Mouse (Mus musculus): ENCODE data around the gene Abca1. TPM values are rescaled to one million over a fixed set of nuclear protein-coding genes. Genes with fewer than 3 reads are reported as not detected.

Gene Abca1
- polyA plus RNA-seq, 1 experiment from 2014 or later = 16.9 TPM

Other genes starting within 250 kb of the Abca1 start
- not detected in 2 replicates for gene Olfr272, start 240.7 kb downstream of the Abca1 start, polyA plus RNA-seq (2014; fragmentation: Nextera tagmentation; extraction: Ambion mirVana)
- gene Olfr270, start 195.3 kb downstream of the Abca1 start, polyA plus RNA-seq (2014; fragmentation: Nextera tagmentation; extraction: Ambion mirVana) = not detected in 2 replicates
- not detected in 2 replicates for gene Nipsnap3a, start 170.6 kb downstream of the Abca1 start, polyA plus RNA-seq (2014; fragmentation: Nextera tagmentation; extraction: Ambion mirVana)
- 167 and 191 TPM in 2 replicates for gene Nipsnap3b, start 148.0 kb downstream of the Abca1 start, polyA plus RNA-seq (2014; fragmentation: Nextera tagmentation; extraction: Ambion mirVana)